Mouse (Mus musculus): ENCODE measurements around the gene Syne1.

Syne1 gene

GRCm38 (mm10) chr10:4972026-4972425, 579.3 kb downstream of the Syne1 start:
- no peak for DNase-seq (ENCODE audit: low spot score)

GRCm38 (mm10) chr10:4971586-4971985, 579.7 kb downstream of the Syne1 start:
- DNase-seq (ENCODE audit: low spot score) = no peak

DNA sequence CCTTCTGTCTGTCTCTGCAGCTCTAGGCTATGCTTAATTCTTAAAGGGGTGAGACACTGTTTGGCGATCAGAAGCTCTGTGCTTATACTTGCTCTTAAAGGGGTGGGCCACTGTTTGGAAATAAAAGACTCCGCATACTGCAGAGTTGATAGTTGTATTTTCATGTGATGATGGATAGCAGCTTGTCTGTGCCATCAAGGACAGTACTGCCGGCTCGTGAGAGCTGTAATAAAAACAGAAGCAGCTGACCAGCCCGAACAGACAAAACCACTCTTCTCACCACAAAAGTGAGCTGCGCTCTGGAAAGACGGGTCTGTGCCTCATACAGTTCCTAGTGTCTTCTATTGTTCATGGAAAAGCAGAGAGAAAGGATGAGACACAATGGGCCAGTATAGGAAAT, 580.1 kb downstream of the Syne1 start:
- DNase-seq (ENCODE audit: low spot score) = no peak
